Mouse (Mus musculus) stomach, postnatal 0 days (tissue): ENCODE data around the gene Rnf34.

Source experiments
- CTCF ChIP-seq: IDR thresholded peaks from 2 replicates; pipeline ENCODE4 v1.5.1; 2016; ENCODE audit warnings: antibody characterized with exemption, low read depth, mild to moderate bottlenecking, moderate library complexity
- EP300 ChIP-seq: optimal IDR thresholded peaks from 2 replicates; pipeline ENCODE3; 2016; ENCODE audit warnings: antibody characterized with exemption

GRCm38 (mm10) chr5:122872626-122873025, 22.8 kb downstream of the Rnf34 start:
- TF ChIP-seq CTCF (no peak), EP300 (no peak)
